Mouse (Mus musculus) embryo, embryonic 9.5 days (tissue): ENCODE data around the gene Psmd11.
"Not testable (repeated sequence)": the region's sequence is repeated elsewhere in the genome, so short reads cannot be mapped to it uniquely, and the experiment has no call there.

Source experiments
- DNase-seq: peaks from one replicate; pipeline ENCODE4 v3.0.0-alpha.2; 2017; ENCODE audit errors: extremely low spot score

Gene Psmd11

GRCm38 (mm10) chr11:80428381-80429008 is at the start of gene Psmd11:
TSS of gene Psmd11 (plus strand) at chr11:80428615.
- peak; percentile 96 for DNase-seq

GRCm38 (mm10) chr11:80379184-80379583 is 49.2 kb upstream of the Psmd11 start:
- DNase-seq: not testable (repeated sequence)

- DNase-seq: no peak
Observed at GRCm38 (mm10) chr11:80382626-80383018, 45.8 kb upstream of the Psmd11 start.

GRCm38 (mm10) chr11:80383019-80383625 is 45.3 kb upstream of the Psmd11 start, which contains the start of gene Zfp207:
TSS of gene Zfp207 (plus strand) at chr11:80383279.
- peak; percentile 94 for DNase-seq

GRCm38 (mm10) chr11:80383626-80384046 is 44.8 kb upstream of the Psmd11 start:
- DNase-seq: no peak

GRCm38 (mm10) chr11:80384461-80384860 is 44.0 kb upstream of the Psmd11 start:
- peak; percentile 20 for DNase-seq

GRCm38 (mm10) chr11:80385055-80385454 is 43.4 kb upstream of the Psmd11 start:
- DNase-seq: no peak

GRCm38 (mm10) chr11:80386790-80387189 is 41.6 kb upstream of the Psmd11 start:
- DNase-seq: no peak

GRCm38 (mm10) chr11:80389885-80390284 is 38.5 kb upstream of the Psmd11 start:
- DNase-seq: no peak

GRCm38 (mm10) chr11:80391407-80392120 is 36.9 kb upstream of the Psmd11 start:
- no peak for DNase-seq

- no peak for DNase-seq
Observed at GRCm38 (mm10) chr11:80395930-80396329, 32.5 kb upstream of the Psmd11 start.

GRCm38 (mm10) chr11:80396617-80397016 is 31.8 kb upstream of the Psmd11 start:
- DNase-seq: no peak

- DNase-seq: not testable (repeated sequence)
Observed at GRCm38 (mm10) chr11:80407878-80408277, 20.5 kb upstream of the Psmd11 start.

GRCm38 (mm10) chr11:80410377-80410776 is 18.0 kb upstream of the Psmd11 start:
- DNase-seq: no peak

- no peak for DNase-seq
Observed at GRCm38 (mm10) chr11:80417085-80417484, 11.3 kb upstream of the Psmd11 start.

- DNase-seq: no peak
Observed at GRCm38 (mm10) chr11:80419743-80420142, 8.7 kb upstream of the Psmd11 start.

GRCm38 (mm10) chr11:80420202-80420984 is 8.0 kb upstream of the Psmd11 start:
- DNase-seq: no peak

GRCm38 (mm10) chr11:80421421-80422047 is 6.9 kb upstream of the Psmd11 start:
- no peak for DNase-seq

GRCm38 (mm10) chr11:80424691-80425090 is 3.7 kb upstream of the Psmd11 start:
- DNase-seq: no peak

GRCm38 (mm10) chr11:80425247-80425778 is 3.1 kb upstream of the Psmd11 start:
- DNase-seq: no peak
